Mouse (Mus musculus) layer of hippocampus, postnatal 25 days (tissue): ENCODE measurements at regions not wholly inside any gene's neighbourhood (a gene's known extent, or its start where the extent isn't known, plus 50 kb on each side); places are given as distances from the start of the nearest gene placed in this dataset.
A peak's percentile ranks its signal among the peaks of the same experiment; 100 is the strongest.

Source experiments
- DNase-seq, 2 experiments: peaks; one replicate each; pipeline ENCODE4 v3.0.0; 2022; ENCODE audit warnings: mixed read lengths in 2 of 2, low spot score in 1 of 2; ENCODE audit errors: extremely low spot score in 1 of 2

DNA sequence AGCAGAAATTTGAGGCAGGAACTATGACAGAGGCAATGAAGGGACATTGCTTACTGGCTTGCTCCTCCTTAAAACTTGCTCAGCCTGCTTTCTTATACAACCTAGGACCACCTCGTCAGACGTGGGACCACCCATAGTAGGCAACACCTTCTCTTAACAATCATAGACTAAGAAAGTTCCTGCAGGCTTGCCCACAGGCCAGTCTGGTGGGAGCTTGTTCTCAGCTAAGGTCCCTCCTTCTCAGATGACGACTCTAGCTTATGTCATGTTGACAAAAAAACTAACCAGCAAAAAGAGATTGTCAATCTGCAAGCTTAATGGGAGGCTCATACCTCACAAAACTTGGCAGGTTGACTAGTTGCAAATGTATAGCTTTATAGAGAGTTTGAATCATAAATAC is 56.5 kb upstream of the Lsm6 start:
- DNase-seq, result no peak

DNA sequence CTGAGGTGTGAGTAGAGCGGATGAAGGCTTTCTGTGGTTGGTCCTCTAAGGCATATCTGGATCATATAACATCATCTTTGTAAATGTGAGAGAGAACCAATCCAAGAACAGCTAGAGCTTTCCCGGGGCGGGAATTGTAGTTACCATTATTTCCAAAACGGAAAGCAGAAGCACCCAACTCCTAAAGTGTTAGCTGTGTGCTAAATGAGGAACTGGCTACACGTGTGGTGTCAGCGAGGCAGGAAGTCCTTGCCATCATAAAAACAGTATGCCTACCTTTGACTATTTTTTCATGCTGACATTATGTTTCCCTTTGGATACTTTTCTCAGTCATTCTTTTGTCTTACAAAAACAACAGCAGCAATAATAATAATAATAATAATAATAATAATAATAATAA is 68.8 kb upstream of the Lsm6 start:
- no peak for DNase-seq

DNA sequence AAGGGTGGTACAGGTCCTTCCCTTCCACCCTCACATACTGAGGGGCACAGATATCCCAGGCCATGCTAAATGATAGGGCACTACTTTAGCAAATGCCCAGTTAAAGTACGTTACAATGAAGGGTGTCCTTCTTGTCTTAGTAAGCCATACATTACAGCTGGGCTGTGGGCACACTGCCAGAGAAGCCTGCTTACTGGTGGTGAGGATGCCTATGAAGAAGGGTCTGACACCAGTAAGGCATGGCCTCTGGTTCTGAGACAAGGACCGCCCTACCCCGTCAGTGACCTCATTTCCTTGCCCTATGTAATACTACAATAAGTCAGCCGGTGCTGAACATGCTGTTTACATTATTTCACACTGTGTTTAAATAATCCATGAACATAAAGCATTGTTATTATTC is 69.6 kb upstream of the Lsm6 start:
- DNase-seq, result no peak

DNA sequence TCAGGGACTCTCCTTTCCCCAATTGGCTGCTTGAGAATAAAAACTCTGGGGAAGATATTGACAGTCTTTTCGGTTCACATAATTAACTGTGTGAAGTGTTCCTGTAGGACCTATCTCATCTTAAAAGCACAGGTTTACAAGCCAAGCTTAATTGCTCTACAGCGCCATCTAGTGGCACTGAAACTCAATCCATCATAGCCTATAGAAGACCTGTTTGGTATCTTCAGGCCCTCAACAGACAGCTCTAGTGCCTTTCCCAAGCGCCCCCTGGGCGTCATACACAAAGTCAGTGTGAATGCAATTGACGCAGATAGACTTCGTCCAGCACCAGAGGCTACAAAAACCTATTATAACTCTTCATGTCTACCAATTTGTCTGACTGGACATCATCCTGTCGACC is 78.9 kb upstream of the Lsm6 start:
- DNase-seq, result peak; percentile 38 to 81

DNA sequence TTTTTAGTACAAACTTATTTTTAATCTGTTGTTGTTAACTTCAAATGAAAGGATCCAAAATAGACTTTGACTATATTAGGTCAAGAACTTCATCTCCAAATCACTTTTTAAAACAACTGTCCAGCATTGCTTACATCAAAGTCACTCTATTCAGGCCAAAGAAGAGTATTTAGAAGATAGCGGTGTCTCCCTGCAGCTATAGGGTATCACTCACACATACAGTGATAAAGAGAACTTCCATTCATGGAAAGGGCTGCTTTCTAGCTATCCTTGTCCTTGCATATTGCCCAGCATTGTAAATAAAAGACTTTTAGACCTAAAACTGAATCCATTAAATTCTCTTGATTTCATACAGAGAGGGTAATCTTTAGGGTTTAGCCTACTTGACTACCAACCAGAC is 82.1 kb upstream of the Lsm6 start:
- DNase-seq, result no peak

DNA sequence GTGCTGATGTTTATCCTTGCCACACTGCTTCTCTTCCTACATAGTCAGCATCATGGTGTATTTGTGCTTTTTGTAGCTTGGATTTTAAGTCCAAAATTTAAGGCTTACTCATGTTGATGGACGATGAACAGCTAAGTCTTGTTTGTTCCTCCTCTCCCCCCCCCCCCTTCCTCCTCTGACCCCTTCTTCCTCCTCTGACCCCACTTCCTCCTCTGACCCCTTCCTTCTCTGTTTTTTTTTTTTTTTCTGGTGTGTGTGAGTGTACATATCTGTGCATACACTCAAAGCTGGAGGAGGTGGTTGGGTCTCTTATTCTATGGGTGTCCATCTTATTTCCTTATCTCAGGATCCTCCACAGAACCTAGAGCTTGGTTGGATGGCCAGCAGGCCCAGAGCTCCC is 87.0 kb upstream of the Lsm6 start:
- no peak for DNase-seq

DNA sequence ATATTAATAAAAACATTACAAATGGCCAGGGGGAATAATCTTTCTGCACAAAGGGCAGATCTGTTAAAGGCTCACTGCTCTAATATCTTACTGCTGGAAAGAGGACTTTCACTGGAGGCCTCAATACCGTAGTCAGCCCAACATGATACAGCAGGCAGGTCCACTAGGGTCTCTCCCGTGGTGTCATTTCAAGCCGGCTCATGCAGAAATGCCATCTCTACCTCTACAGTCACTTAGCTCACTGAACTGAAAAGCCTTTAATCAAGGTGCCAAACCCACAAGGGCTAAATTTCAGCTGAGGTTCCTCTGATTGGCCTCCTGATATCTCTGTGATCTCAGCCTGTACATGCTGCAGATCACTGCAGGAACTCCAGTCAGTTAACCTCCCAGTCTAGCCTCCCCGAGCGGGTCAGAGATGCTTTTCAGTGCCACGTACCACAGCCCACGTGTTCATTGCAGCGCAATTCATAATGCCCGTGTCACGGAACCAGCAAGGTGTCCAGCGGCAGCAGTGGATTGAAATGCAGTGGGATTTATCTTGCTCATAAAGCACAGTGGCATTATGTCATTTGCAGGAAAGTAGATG is 90.4 kb upstream of the Lsm6 start:
- DNase-seq, result no peak

DNA sequence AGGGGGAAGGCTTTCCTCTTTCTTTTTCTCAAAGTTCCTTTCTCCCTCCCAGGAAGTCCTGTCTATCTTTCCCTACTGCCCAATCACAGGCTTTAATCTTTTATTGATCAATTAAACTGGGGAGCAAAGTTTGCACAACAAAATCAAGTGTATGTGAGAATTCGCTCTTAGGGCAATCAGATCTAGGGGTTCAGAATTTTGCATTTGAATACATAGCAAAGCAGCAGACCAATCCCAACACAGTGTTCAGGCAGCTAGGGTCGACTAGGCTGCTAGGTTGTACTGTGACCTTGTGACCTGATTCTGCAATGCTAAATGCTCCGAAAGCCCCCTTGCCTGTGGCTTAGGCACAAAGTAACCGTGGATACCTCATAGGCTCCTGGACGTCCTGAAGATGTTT is 91.5 kb upstream of the Lsm6 start:
- DNase-seq, result no peak

DNA sequence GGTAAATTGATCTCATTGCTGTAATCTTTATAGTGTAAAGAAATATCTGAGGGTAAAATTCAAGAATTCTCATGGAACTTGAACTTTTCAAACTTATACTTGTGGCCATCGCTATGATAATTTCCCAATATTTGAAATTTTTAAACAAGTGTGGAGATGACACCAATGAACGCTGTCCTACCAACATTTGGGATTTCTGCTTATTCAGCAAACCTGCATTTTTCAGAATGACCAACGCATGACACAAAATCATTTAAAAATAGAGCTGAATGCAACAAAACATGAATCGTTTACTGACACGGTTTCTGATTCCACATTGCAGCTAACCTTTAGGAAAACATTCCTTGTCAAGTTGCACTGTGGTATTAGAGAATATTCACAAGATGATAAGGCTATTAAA is 92.9 kb upstream of the Lsm6 start:
- DNase-seq, result no peak

DNA sequence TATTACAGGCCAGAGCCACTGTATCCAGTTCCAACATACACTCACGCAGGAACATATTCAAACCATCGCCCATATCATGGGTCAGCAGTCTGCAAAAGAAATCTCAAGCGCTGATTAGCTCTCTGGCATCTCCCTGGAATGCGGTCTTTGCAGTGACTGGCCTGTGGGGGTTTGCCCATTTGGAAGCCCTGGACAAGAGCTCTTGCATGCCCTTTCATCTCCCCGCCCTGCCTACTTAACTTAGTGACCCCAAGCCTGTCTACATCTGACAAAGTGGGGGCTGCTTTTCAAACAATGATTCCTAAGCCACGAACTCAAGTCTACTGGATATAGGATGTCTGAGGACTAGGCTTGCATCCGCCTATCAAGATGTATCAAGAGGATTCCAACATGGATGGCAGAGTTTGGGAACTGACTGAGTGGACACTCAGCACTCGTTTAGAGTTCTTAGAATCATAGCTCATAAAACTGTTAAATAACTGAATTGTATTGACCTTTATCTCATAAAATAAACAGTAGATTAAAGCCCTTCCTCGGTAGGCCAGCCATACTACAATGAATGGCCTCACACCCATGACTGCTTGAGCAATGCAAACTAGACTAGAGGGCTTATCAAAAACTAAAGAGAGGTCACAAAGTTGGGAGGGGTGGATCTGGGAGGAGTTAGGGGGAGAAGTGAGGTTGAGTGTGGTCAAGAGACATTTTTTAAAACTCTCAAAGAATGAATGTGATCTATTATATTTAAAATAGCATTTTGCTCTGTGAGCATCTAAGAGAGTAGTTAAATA is 97.4 kb upstream of the Zfp827 start:
- no peak for DNase-seq

DNA sequence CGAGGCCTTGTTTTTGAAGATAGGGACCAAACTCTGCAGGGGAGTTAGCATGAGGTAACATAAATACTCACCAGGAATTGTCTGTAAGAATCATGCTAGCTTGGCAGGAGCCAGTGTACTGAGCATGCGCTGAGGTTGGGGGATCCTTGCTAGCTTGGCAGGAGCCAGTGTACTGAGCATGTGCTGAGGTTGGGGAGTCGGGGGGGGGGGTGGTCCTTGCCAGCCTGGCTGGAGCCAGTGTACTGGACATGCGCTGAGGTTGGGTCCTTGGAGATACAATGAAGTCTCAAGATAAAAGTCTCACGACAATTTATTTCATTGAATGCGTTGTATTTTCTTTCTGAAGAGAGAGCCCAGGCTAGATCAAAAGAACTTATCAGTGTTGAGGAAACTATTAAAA is 96.2 kb upstream of the Zfp827 start:
- DNase-seq, result no peak

DNA sequence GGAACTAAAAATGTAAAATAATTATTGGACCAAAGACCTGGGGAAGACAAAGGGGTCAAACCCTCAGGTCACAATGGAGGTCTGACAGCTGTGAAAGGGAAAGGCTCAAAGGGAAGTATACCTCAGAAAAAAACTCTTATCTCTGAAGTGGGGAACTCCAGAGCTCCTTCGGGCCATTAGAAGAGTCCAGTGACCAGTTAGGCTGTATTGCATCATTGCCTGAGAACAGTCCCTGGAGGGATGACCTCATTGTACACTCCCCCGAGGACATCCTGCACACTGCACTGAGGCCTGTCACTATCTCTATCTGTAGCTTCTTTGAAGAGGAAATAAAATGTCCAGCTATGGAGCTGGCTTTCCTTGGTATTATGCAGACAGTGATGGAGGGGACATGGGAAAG is 88.2 kb upstream of the Zfp827 start:
- DNase-seq, result no peak

DNA sequence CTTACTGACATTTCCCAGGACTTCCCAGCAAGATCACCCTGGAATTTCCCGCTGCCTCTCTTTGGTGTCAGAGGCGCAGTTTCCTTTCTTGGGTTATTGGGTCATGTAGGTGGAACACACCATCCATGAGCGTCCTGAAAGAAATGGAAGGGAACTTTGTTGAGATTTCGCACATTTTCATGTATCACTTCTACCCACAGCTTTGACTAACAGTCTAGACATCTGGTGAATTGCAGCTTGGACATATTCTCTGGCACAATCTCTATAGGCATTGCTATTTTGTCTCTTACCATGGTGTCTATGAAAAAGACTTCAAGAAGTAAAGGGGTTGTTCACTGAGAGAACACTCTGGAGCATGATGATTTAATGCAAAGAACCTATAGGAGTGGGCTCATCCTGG is 86.7 kb upstream of the Zfp827 start:
- no peak for DNase-seq

DNA sequence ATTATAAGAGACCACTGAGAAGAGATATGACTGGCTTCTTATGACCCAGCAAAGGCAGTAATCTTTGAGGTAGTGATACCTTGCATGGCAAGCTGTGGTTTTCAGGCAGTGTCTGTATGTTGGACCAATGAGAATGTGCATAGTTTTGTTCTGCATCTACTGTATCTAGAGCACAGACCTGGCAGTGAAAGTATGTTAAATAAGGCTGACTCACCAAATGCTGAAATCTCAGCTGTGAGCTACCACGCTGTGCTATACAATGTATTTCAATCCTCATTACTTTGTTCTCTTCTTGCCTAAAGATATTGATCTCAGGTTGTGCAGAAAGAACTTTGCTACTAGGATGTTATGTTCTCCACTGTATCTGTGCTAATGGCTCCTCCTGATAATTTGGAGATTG is 83.9 kb upstream of the Zfp827 start:
- no peak for DNase-seq

DNA sequence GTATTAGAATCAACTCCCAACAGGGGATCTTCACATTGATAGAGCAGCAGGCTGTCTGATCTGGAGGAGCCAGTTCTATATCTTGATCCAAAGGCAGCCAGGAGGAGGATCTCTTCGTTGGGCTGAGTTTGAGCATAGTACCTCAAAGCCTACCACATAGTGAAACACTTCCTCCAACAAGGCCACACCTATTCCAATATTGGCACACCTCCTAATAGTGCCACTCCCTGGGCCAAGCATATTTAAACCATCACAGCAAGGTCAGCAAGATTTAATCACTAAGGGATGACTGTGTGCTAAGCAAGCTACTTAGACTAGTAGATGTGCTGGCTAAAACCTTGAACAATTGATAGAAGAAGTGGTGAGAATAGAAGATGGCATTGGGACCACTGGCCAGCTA is 82.6 kb upstream of the Zfp827 start:
- DNase-seq, result no peak

DNA sequence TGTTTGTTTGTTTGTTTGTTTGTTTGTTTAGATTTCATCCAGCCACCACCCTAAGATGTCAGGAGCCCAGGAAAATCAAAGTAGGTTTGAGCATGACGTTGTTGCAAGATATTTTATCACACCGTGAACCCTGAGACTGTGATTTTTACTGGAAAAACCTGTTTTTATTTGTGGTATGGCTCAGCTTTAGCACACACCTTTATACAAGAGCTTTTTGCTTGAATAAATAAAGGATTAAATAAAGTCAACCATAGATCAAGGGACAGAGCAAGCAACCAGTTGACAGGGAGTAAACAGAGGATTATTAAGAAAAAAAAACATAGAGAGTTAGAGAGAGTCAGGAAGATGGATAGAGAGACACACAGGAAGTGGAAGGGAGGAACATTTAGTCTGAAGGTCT is 82.2 kb upstream of the Zfp827 start:
- no peak for DNase-seq

DNA sequence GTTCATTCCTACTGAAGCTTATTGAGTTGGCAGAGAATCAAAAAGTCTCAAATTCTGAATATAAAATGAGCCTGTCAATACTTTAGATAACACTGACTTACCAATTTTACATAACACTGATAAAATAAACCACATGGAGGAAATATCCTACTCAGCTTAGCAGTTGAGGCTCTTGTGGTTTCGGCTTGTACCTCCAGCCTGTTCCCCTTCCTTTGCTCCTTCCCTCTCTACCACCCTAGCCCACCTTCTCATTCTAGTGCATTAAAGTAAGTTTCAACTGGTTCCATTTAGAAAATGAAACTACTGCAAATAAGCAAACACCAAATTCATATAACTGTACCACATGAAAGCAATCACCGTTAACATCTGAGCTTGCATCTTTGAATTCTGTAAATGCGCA is 53.2 kb upstream of the Zfp827 start:
- DNase-seq, result no peak
